In the genomic region with DNA sequence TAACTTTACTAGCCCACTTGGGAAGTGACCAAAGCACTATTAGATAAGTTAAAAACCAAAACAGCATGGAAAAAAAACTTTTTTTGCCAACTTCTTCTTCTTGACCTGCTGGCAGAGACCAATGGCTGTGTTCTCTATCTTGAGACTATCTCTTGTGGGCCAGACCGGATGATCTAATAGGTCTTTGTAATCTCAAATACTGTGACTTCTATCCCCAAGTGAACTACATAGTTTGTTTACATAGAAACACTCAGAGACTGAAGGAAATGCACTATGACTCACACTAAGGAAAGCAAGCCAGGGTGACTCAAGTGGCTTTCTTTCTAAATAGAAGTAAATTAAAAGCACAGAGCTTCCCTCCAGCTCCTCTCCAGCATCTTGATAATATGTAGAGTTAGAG, we compare ENCODE assay signal across 11 mouse cellular contexts.
DNase-seq lines count a peak whose midpoint lies in the region; ATAC-seq lines count a peak whose summit lies in the region.
"Had no signal": no experiment of that assay in that cellular context is flagged by ENCODE, and none has a peak within 500 bp of the region (broad histone marks: within the 10 kb centered on the region; RNA-seq: fewer than 3 reads in every experiment).

No protein-coding gene starts in this region.

- H3K9me3 ChIP-seq in kidney, embryonic 16.5 days (ENCODE audit: low read length): no peaks in the 10 kb centered on the region

- no peak for ATAC-seq in kidney, embryonic 16.5 days (ENCODE audit: low FRiP score, low TSS enrichment)
- ATAC-seq in inflammation-experienced regulatory T-cells, adult 6 months: no peak
- ATAC-seq: activated CD4-positive, CD25-positive, alpha-beta regulatory T cell, adult 4 months had no signal

- no peak overlapping the region for H3K9ac ChIP-seq in kidney, embryonic 16.5 days (replicated peaks; ENCODE audit: low read length)

- H3K4me2 ChIP-seq in kidney, embryonic 16.5 days (replicated peaks; ENCODE audit: low read depth, low read length): no peak overlapping the region

- peak; percentile 34 for DNase-seq in adrenal gland, adult 2 months
- DNase-seq in adrenal gland, postnatal 25 days: no peak
- DNase-seq in kidney, postnatal 4 days: no peak
- DNase-seq in MN1 (ENCODE audit: low spot score): peak; percentile 71
- DNase-seq in kidney, postnatal 14 days: peak; percentile 35
- DNase-seq in adrenal gland, postnatal 14 days: no peak
- DNase-seq: cerebellum, adult 9-11 months; gastrocnemius, postnatal 10 days had no signal

- H3K36me3 ChIP-seq in kidney, embryonic 16.5 days (ENCODE audit: insufficient read depth, low read length): no peaks in the 10 kb centered on the region

- H3K27me3 ChIP-seq in kidney, embryonic 16.5 days (ENCODE audit: insufficient read depth, low read length): no peaks in the 10 kb centered on the region

- H3K4me3 ChIP-seq in kidney, embryonic 16.5 days (ENCODE audit: low read length): no peak overlapping the region

- WGBS in kidney, embryonic 16.5 days: 60% methylated on average over 1 of the region's 1 CpGs

- peak overlapping the region; percentile 24; the same call in 1 of the 2 replicates for H3K27ac ChIP-seq in kidney, embryonic 16.5 days (ENCODE audit: low read length)

- 0 out of 2 replicates have a peak, but pooled peaks cover 7% of the 10 kb centered on the region for H3K4me1 ChIP-seq in kidney, embryonic 16.5 days (ENCODE audit: insufficient read depth, low read length)

Comparison
In these comparisons a context has a peak if more than half of its experiments do, and no peak if none do; other contexts are left out.
1. DNase-seq: peak in adrenal gland, adult 2 months (single experiment), MN1 (single experiment) and kidney, postnatal 14 days (single experiment); none in adrenal gland, postnatal 25 days (single experiment), kidney, postnatal 4 days (0 of 2) and adrenal gland, postnatal 14 days (single experiment).